Mouse (Mus musculus) hindbrain, embryonic 11.5 days (tissue): ENCODE measurements around the gene Klkb1. TPM values are rescaled to one million over a fixed set of nuclear protein-coding genes. Genes with fewer than 3 reads are reported as not detected.

Experiments used
- ATAC-seq: fragments of 200-750 bp; cut with Nextera tagmentation; 2 replicates; pipeline ENCODE4 v1.8.0; 2017; ENCODE audit warnings: mild to moderate bottlenecking, moderate TSS enrichment, moderate library complexity; ENCODE audit not compliant: low FRiP score
- DNase-seq: peaks from one replicate; pipeline ENCODE4 v3.0.0-alpha.2; 2015; ENCODE audit warnings: low spot score
- H3K27ac ChIP-seq: fragments of 300-500 bp; sonication (generic); 2 replicates; pipeline ENCODE4 v1.5.1; 2014; ENCODE audit warnings: mild to moderate bottlenecking, low read depth, low read length
- H3K27me3 ChIP-seq: fragments of 300-500 bp; sonication (generic); 2 replicates; pipeline ENCODE4 v1.6.1; 2014; ENCODE audit warnings: mild to moderate bottlenecking, low read length, moderate library complexity, mixed read lengths; ENCODE audit not compliant: control insufficient read depth, insufficient read depth
- H3K36me3 ChIP-seq: fragments of 300-500 bp; sonication (generic); 2 replicates; pipeline ENCODE4 v1.6.1; 2014; ENCODE audit warnings: mild to moderate bottlenecking, low read length, moderate library complexity, mixed read lengths; ENCODE audit not compliant: control insufficient read depth, insufficient read depth
- H3K4me1 ChIP-seq: fragments of 300-500 bp; sonication (generic); replicated peaks from 2 replicates; pipeline ENCODE4 v1.6.1; 2014; ENCODE audit warnings: low read length, mixed read lengths; ENCODE audit not compliant: control insufficient read depth, insufficient read depth
- H3K4me2 ChIP-seq: fragments of 300-500 bp; sonication (generic); replicated peaks from 2 replicates; pipeline ENCODE4 v1.6.1; 2014; ENCODE audit warnings: mild to moderate bottlenecking, low read depth, low read length
- H3K4me3 ChIP-seq: fragments of 300-500 bp; sonication (generic); 2 replicates; pipeline ENCODE4 v1.5.1; 2014; ENCODE audit warnings: low read depth, low read length
- H3K9ac ChIP-seq: fragments of 300-500 bp; sonication (generic); 2 replicates; pipeline ENCODE4 v1.6.1; 2014; ENCODE audit warnings: low read depth, low read length
- H3K9me3 ChIP-seq: fragments of 300-500 bp; sonication (generic); 2 replicates; pipeline ENCODE4 v1.6.1; 2016; ENCODE audit warnings: low read length; ENCODE audit not compliant: control insufficient read depth
- WGBS: fragments of 180-500 bp; shearing (Covaris S2); extraction: QIAGEN DNeasy Blood & Tissue Kit; methylation state at CpG from one replicate; pipeline ENCODE4 v1.1.7; 2014; 5-methylcytosine and 5-hydroxymethylcytosine counted together
- polyA plus RNA-seq: library from polyadenylated mRNA; unstranded; fragments of >200 nt; fragmentation: Nextera tagmentation; extraction: Ambion mirVana; gene quantifications from 2 replicates; pipeline ENCODE4 v1.2.1, GENCODE M21; 2014

Klkb1 gene
- polyA plus RNA-seq, 1 experiment from 2014 or later: not detected

DNA sequence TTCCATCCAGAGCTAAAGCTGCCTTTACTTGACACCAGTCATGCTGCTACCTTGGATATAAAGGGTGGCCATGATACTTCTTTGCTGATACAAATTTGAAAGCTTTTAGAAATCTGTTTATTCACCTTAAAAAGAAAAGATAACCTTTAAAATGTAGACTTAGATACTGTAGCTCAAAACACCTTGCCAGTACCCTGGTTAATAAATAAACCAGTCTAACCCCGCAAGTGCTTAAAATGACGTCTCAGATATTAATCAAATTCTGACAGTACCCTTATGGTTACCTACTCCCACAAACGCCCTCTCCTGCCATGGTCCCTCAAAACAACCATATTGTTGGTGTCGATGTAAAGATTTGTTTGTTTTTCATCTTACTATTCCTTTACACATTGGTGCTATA is 29.5 kb upstream of the Klkb1 start:
- Histone ChIP-seq H3K9me3 (no peaks in the 10 kb centered on the region), H3K4me2 (no peak overlapping the region), H3K27ac (no peak overlapping the region), H3K36me3 (no peaks in the 10 kb centered on the region), H3K4me1 (no peaks in the 10 kb centered on the region), H3K9ac (no peak overlapping the region), H3K27me3 (no peaks in the 10 kb centered on the region), H3K4me3 (no peak overlapping the region)
- ATAC-seq: no peak
- no peak for DNase-seq
- 82% methylated on average over 4 of the region's 4 CpGs for WGBS

DNA sequence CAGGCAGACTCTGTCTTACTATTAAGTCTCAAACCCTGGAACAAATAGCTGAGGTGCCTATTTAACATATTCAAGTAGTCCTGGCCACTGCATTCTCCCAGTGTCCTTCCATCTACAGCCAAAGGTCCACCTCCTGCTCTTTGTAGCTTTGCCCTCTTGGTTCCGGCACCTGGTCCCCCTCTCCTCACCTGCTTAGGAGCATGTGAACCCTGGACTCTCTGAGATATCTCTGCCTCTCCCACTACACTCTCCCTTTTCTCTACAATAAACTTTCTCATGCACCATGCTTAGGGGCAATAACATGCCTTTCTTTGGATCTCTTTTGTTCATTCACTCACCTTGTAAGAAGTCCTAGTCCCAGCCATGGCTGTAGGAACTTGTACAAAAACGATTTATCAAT is 26.7 kb upstream of the Klkb1 start:
- no peaks in the 10 kb centered on the region for H3K27me3 ChIP-seq
- no peak overlapping the region for H3K4me2 ChIP-seq
- DNase-seq (no peak), ATAC-seq (no peak)
- no peak overlapping the region for H3K9ac ChIP-seq
- no peaks in the 10 kb centered on the region for H3K9me3 ChIP-seq
- no peak overlapping the region for H3K4me3 ChIP-seq
- H3K27ac ChIP-seq: no peak overlapping the region
- H3K4me1 ChIP-seq: no peaks in the 10 kb centered on the region
- no peaks in the 10 kb centered on the region for H3K36me3 ChIP-seq
- 84% methylated on average over 2 of the region's 2 CpGs for WGBS

DNA sequence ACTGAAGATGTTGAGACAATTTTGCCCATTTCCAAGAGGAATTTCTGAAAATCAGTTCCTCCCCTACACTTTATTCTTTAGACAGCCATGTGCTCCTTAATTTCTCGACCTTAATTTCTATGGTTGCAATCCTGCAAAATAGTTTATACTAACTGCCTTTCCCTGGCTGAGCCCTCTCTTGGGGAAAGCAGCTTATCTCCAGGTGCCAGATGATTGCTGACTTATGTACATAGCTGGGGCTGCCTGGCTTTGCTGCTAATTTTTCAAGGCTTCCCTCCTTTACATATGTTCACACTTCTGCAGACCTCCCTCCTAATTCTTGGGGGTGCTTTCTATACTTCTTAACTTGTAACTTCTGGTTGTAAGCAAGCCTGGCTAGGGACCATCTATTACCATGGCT is 26.3 kb upstream of the Klkb1 start:
- no peak overlapping the region for H3K9ac ChIP-seq
- no peak for ATAC-seq
- H3K4me3 ChIP-seq: no peak overlapping the region
- H3K4me2 ChIP-seq: no peak overlapping the region
- H3K27ac ChIP-seq: no peak overlapping the region
- no peaks in the 10 kb centered on the region for H3K27me3 ChIP-seq
- 83% methylated on average over 1 of the region's 1 CpGs for WGBS
- no peaks in the 10 kb centered on the region for H3K4me1 ChIP-seq
- H3K9me3 ChIP-seq: no peaks in the 10 kb centered on the region
- DNase-seq: no peak
- H3K36me3 ChIP-seq: no peaks in the 10 kb centered on the region

DNA sequence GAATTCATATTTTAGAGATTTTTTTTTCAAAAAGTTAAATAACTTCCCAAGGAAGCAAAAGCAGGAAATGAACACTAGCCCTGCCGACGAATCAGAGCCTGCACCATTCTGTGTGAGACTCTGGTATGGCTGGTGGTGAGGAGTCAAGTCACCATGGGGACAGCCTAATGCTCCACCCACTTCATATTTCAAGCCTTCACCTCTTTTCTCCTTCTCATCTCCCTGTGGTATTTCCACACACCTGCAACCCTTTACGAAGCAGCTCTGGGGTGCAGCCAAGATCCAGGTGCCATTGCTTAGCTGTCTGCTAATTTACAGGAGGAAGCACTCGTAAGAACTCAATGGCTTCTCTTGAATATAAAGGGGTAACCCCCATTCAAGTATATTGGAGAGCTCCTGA is 16.3 kb upstream of the Klkb1 start:
- no peak overlapping the region for H3K27ac ChIP-seq
- no peaks in the 10 kb centered on the region for H3K4me1 ChIP-seq
- H3K4me3 ChIP-seq: no peak overlapping the region
- no peak overlapping the region for H3K4me2 ChIP-seq
- 90% methylated on average over 4 of the region's 4 CpGs for whole genome bisulfite sequencing
- H3K27me3 ChIP-seq: no peaks in the 10 kb centered on the region
- no peaks in the 10 kb centered on the region for H3K9me3 ChIP-seq
- DNase-seq: no peak
- no peak for ATAC-seq
- H3K36me3 ChIP-seq: no peaks in the 10 kb centered on the region
- no peak overlapping the region for H3K9ac ChIP-seq

DNA sequence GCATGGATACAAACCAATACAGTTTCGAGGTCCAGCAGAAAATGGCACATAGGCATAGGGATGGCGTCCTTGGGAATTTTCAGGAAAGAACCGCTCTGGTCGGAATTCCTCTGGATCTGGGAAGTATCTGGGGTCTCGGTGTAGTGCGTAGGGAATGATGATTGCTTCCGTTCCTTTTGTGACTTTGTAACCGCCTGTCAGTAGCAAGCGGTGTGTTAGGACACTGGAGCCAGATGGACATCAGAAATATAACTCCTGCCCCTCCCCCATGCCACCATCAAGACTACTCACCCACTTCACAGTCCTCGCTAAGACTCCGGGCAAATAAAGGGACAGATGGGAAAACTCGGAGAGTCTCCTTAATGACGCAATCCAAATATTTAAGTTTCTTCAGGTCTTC is 13.7 kb upstream of the Klkb1 start, which contains the start of gene Gm45753:
Gene Gm45753, minus strand, starts transcription at position 101 of the 400 bp plus-strand sequence.
- Histone ChIP-seq H3K4me3 (no peak within 1 kb of the TSS), H3K4me2 (no peak within 1 kb of the TSS), H3K9me3 (no peaks in the 10 kb centered on the region), H3K4me1 (no peaks in the 10 kb centered on the region), H3K36me3 (no peaks in the 10 kb centered on the region), H3K27me3 (no peaks in the 10 kb centered on the region), H3K27ac (no peak within 1 kb of the TSS), H3K9ac (no peak within 1 kb of the TSS)
- DNase-seq (no peak), ATAC-seq (no peak)
- 92% methylated on average over 13 of the region's 13 CpGs for WGBS

DNA sequence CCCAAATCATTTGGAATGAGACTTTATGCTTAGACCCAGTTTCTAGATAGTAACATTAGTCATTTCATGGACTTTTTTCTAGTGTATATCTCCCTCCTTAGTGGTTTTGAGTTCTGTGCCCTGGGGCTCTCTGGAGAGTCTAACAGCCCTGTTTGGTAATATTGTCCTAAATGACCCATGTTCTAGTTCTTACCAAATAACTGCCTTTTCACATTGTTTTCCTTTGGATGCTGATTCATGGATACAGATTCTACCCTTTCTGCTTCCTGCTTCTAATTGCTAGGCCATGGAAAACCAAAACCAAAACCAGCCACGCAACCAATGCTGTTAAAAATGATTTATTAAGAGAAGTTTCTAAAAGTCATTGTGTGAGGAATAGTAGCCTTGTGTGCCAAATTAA is 10.8 kb upstream of the Klkb1 start:
- WGBS: 86% methylated on average over 1 of the region's 1 CpGs
- DNase-seq: no peak

DNA sequence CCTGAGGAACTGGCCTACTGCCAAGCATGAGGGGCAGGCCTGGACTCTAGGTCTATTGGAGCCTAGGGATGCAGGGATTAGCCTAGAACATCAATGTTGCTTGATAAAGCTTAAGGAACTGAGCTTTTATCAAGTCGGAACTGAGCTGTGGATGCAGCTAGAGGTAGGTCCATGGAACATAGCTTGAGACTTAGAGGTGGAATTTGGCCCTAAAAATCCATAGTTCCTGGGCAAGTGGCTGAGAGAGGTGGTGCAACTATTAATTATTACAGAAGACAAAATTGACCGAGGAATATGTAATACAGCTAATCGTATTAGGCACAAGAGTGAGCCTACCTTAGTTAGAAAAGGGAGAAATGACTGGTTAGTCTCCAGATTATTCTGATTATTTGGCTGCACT is 9.7 kb upstream of the Klkb1 start:
- H3K9ac ChIP-seq: no peak overlapping the region
- H3K4me2 ChIP-seq: no peak overlapping the region
- no peaks in the 10 kb centered on the region for H3K27me3 ChIP-seq
- H3K9me3 ChIP-seq: no peaks in the 10 kb centered on the region
- DNase-seq (no peak), ATAC-seq (no peak)
- H3K4me3 ChIP-seq: no peak overlapping the region
- H3K36me3 ChIP-seq: no peaks in the 10 kb centered on the region
- WGBS: 92% methylated on average over 3 of the region's 3 CpGs
- H3K4me1 ChIP-seq: no peaks in the 10 kb centered on the region
- H3K27ac ChIP-seq: no peak overlapping the region

More for the DNA sequence above, 10.8 kb upstream of the Klkb1 start:
- H3K4me3 ChIP-seq: no peak overlapping the region
- no peaks in the 10 kb centered on the region for H3K36me3 ChIP-seq
- H3K27me3 ChIP-seq: no peaks in the 10 kb centered on the region
- H3K27ac ChIP-seq: no peak overlapping the region
- H3K4me1 ChIP-seq: no peaks in the 10 kb centered on the region
- H3K4me2 ChIP-seq: no peak overlapping the region
- ATAC-seq: no peak
- H3K9ac ChIP-seq: no peak overlapping the region
- no peaks in the 10 kb centered on the region for H3K9me3 ChIP-seq

DNA sequence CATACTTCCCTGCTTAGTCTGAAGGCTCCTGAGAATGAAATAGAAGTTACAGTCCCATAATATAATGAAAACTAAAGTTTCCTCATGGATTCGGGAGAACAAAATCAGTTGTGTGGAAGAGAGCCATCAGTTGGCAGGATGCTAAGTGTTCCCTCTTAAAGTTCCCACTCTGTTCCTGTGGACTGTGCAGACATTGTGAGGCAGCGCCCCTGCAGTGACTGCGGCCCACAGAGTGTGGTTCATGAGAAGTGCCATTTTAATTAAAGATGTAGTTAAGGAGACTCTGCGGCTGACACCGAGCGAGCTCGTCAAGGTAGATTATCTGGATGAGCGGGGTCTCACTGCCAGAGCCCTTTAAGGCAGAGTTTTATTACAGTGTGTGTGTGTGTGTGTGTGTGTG is 7.7 kb upstream of the Klkb1 start:
- ATAC-seq (no peak), DNase-seq (no peak)
- no peaks in the 10 kb centered on the region for H3K36me3 ChIP-seq
- no peak overlapping the region for H3K4me3 ChIP-seq
- no peak overlapping the region for H3K9ac ChIP-seq
- no peaks in the 10 kb centered on the region for H3K27me3 ChIP-seq
- H3K4me2 ChIP-seq: no peak overlapping the region
- H3K27ac ChIP-seq: no peak overlapping the region
- 78% methylated on average over 8 of the region's 8 CpGs for WGBS
- no peaks in the 10 kb centered on the region for H3K9me3 ChIP-seq
- no peaks in the 10 kb centered on the region for H3K4me1 ChIP-seq

DNA sequence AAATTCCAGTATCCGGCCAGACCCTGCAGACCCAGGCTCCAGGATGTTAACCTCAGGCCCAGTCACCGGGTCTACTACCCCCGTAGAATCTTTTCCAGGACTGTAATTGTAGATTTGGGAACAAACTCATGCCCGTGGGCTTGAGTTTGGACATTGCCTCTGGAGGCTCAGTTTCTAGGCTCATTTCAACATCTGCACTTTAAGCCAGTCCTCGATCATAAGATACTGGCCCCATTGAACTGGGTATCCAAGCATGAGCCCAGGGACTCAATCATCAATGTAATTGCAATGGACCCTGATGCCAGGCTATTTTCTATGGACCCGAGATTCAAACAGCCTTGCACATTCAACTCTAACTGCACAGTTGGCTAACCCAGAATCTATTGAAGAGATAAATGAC is 617 bp upstream of the Klkb1 start:
- no peak for DNase-seq
- Histone ChIP-seq H3K4me2 (no peak overlapping the region), H3K4me1 (no peaks in the 10 kb centered on the region), H3K27ac (no peak overlapping the region), H3K9me3 (no peaks in the 10 kb centered on the region), H3K27me3 (no peaks in the 10 kb centered on the region), H3K4me3 (no peak overlapping the region), H3K9ac (no peak overlapping the region), H3K36me3 (no peaks in the 10 kb centered on the region)
- ATAC-seq: no peak
- 89% methylated on average over 6 of the region's 6 CpGs for WGBS
